Mouse (Mus musculus) heart, postnatal 14 days (tissue): ENCODE measurements around the gene Lemd1. TPM values are rescaled to one million over a fixed set of nuclear protein-coding genes. Genes with fewer than 3 reads are reported as not detected.

Experiments used
- DNase-seq, 2 experiments: peaks; one replicate each; pipeline ENCODE4 v3.0.0; 2021 to 2022
- intact Hi-C: fragments of 180-260 bp; cut with DNase I; formaldehyde crosslinking; loops from one replicate; pipeline ENCODE4 v1.15.1; 2025
- long read RNA-seq, 2 experiments: library from polyadenylated mRNA; stranded (forward); transcript quantifications; one replicate each; pipeline ENCODE4 v2.0.0; 2021
- total RNA-seq, 2 experiments: library from RNA; stranded (reverse); gene quantifications; 2 replicates each; pipeline ENCODE4 v1.2.3; 2021

Lemd1 gene
- not detected for total RNA-seq
- long read RNA-seq, experiment 1, result 0 reads
- long read RNA-seq, experiment 2, result 0 reads

- DNase-seq, result no peak
- intact Hi-C loops, result no loop called here
Observed at GRCm38 (mm10) chr1:132191093-132191785, at the start of gene Lemd1, which contains the start of gene AC124108.1. TSS of gene Lemd1 (plus strand) at chr1:132191431. TSS of gene AC124108.1 (plus strand) at chr1:132191457.

- intact Hi-C loops, result no loop called here
- DNase-seq, result no peak
Observed at GRCm38 (mm10) chr1:132141753-132142152, 49.5 kb upstream of the Lemd1 start.

GRCm38 (mm10) chr1:132143079-132143478, 48.2 kb upstream of the Lemd1 start:
- no peak for DNase-seq
- intact Hi-C loops, result no loop called here

- intact Hi-C loops, result no loop called here
- no peak for DNase-seq
Observed at GRCm38 (mm10) chr1:132143730-132144129, 47.5 kb upstream of the Lemd1 start.

GRCm38 (mm10) chr1:132144223-132144622, 47.0 kb upstream of the Lemd1 start:
- no peak for DNase-seq
- intact Hi-C loops, result no loop called here

GRCm38 (mm10) chr1:132144837-132145236, 46.4 kb upstream of the Lemd1 start:
- intact Hi-C loops, result no loop called here
- DNase-seq, result no peak

GRCm38 (mm10) chr1:132145973-132146685, 45.1 kb upstream of the Lemd1 start:
- no peak for DNase-seq
- intact Hi-C loops, result no loop called here

- intact Hi-C loops, result no loop called here
- DNase-seq, result no peak
Observed at GRCm38 (mm10) chr1:132149410-132149809, 41.8 kb upstream of the Lemd1 start.

GRCm38 (mm10) chr1:132150171-132150570, 41.1 kb upstream of the Lemd1 start:
- intact Hi-C loops, result no loop called here

GRCm38 (mm10) chr1:132150817-132151601, 40.2 kb upstream of the Lemd1 start:
- intact Hi-C loops, result no loop called here

More at GRCm38 (mm10) chr1:132150171-132150570, 41.1 kb upstream of the Lemd1 start:
- no peak for DNase-seq

GRCm38 (mm10) chr1:132151908-132152307, 39.3 kb upstream of the Lemd1 start:
- intact Hi-C loops, result no loop called here

More at GRCm38 (mm10) chr1:132150817-132151601, 40.2 kb upstream of the Lemd1 start:
- DNase-seq, result no peak

GRCm38 (mm10) chr1:132153086-132153690, 38.0 kb upstream of the Lemd1 start:
- no peak for DNase-seq
- intact Hi-C loops, result no loop called here

More at GRCm38 (mm10) chr1:132151908-132152307, 39.3 kb upstream of the Lemd1 start:
- DNase-seq, result no peak

- intact Hi-C loops, result no loop called here
- no peak for DNase-seq
Observed at GRCm38 (mm10) chr1:132153691-132154090, 37.5 kb upstream of the Lemd1 start.

GRCm38 (mm10) chr1:132155737-132156136, 35.5 kb upstream of the Lemd1 start:
- intact Hi-C loops, result loop anchor here (1.0 to 5.0 kb wide), 3 partner anchors 34 to 199 kb away; no protein-coding TSS in a partner anchor
- peak; percentile 85 to 91 for DNase-seq

- intact Hi-C loops, result loop anchor here (1.0 to 5.0 kb wide), 4 partner anchors 80 to 198 kb away; no protein-coding TSS in a partner anchor
- peak; percentile 88 to 94 for DNase-seq
Observed at GRCm38 (mm10) chr1:132157016-132157781, 34.0 kb upstream of the Lemd1 start.

GRCm38 (mm10) chr1:132157808-132158207, 33.4 kb upstream of the Lemd1 start:
- intact Hi-C loops, result loop anchor here (1.0 to 5.0 kb wide), 4 partner anchors 79 to 197 kb away; no protein-coding TSS in a partner anchor
- no peak for DNase-seq

GRCm38 (mm10) chr1:132158741-132159140, 32.5 kb upstream of the Lemd1 start:
- intact Hi-C loops, result loop anchor here (5.0 kb wide), 1 partner anchor 166 kb away; no protein-coding TSS in a partner anchor
- DNase-seq, result peak; percentile 33 to 56

- DNase-seq, result no peak
- intact Hi-C loops, result loop anchor here (5.0 kb wide), 1 partner anchor 167 kb away; no protein-coding TSS in a partner anchor
Observed at GRCm38 (mm10) chr1:132159681-132160080, 31.6 kb upstream of the Lemd1 start.

GRCm38 (mm10) chr1:132161211-132161880, 29.9 kb upstream of the Lemd1 start:
- intact Hi-C loops, result no loop called here
- DNase-seq, result no peak
